Mouse (Mus musculus) forebrain, embryonic 15.5 days (tissue): ENCODE measurements at regions not wholly inside any gene's neighbourhood (a gene's known extent, or its start where the extent isn't known, plus 50 kb on each side); places are given as distances from the start of the nearest gene placed in this dataset.
A peak's percentile ranks its signal among the peaks of the same experiment; 100 is the strongest.

Experiments used
- ATAC-seq: fragments of 200-750 bp; cut with Nextera tagmentation; replicated peaks from 2 replicates; pipeline ENCODE4 v1.8.0; 2017; ENCODE audit warnings: mild to moderate bottlenecking, moderate TSS enrichment, moderate library complexity
- H3K27ac ChIP-seq: fragments of 300-500 bp; sonication (generic); replicated peaks from 2 replicates; pipeline ENCODE4 v1.5.1; 2015; ENCODE audit warnings: mild to moderate bottlenecking, inconsistent platforms
- H3K27me3 ChIP-seq: fragments of 300-500 bp; sonication (generic); 2 replicates; pipeline ENCODE4 v1.6.1; 2015; ENCODE audit warnings: inconsistent platforms
- H3K36me3 ChIP-seq: fragments of 300-500 bp; sonication (generic); 2 replicates; pipeline ENCODE4 v1.6.1; 2015; ENCODE audit warnings: mild to moderate bottlenecking, inconsistent platforms
- H3K4me1 ChIP-seq: fragments of 300-500 bp; sonication (generic); 2 replicates; pipeline ENCODE4 v1.6.1; 2015; ENCODE audit warnings: inconsistent platforms
- H3K4me2 ChIP-seq: fragments of 300-500 bp; sonication (generic); replicated peaks from 2 replicates; pipeline ENCODE4 v1.6.1; 2015; ENCODE audit warnings: mild to moderate bottlenecking, inconsistent platforms
- H3K4me3 ChIP-seq: fragments of 300-500 bp; sonication (generic); 2 replicates; pipeline ENCODE4 v1.5.1; 2015; ENCODE audit warnings: mild to moderate bottlenecking, inconsistent platforms
- H3K9ac ChIP-seq: fragments of 300-500 bp; sonication (generic); replicated peaks from 2 replicates; pipeline ENCODE4 v1.6.1; 2015; ENCODE audit warnings: mild to moderate bottlenecking, inconsistent platforms
- H3K9me3 ChIP-seq: fragments of 300-500 bp; sonication (generic); 2 replicates; pipeline ENCODE4 v1.6.1; 2016; ENCODE audit warnings: inconsistent platforms
- WGBS: fragments of 180-500 bp; shearing (Covaris S2); methylation state at CpG from one replicate; pipeline ENCODE4 v1.1.7; 2015; ENCODE audit warnings: mixed read lengths; 5-methylcytosine and 5-hydroxymethylcytosine counted together

GRCm38 (mm10) chr11:64667521-64667920 is 231.1 kb upstream of the F930015N05Rik start:
- peaks cover 17% of the 10 kb centered on the region for H3K4me1 ChIP-seq
- no peaks in the 10 kb centered on the region for H3K9me3 ChIP-seq
- H3K4me3 ChIP-seq, result no peak overlapping the region
- WGBS, result 49% methylated on average over 7 of the region's 7 CpGs
- ATAC-seq, result no peak
- H3K27ac ChIP-seq, result no peak overlapping the region
- H3K27me3 ChIP-seq, result no peaks in the 10 kb centered on the region
- no peak overlapping the region for H3K4me2 ChIP-seq
- no peak overlapping the region for H3K9ac ChIP-seq
- no peaks in the 10 kb centered on the region for H3K36me3 ChIP-seq

GRCm38 (mm10) chr11:64671898-64672297 is 235.4 kb upstream of the F930015N05Rik start:
- H3K27ac ChIP-seq, result no peak overlapping the region
- peaks cover 10% of the 10 kb centered on the region for H3K4me1 ChIP-seq
- H3K4me2 ChIP-seq, result no peak overlapping the region
- no peaks in the 10 kb centered on the region for H3K36me3 ChIP-seq
- H3K27me3 ChIP-seq, result no peaks in the 10 kb centered on the region
- no peak overlapping the region for H3K4me3 ChIP-seq
- WGBS, result 21% methylated on average over 3 of the region's 3 CpGs
- no peaks in the 10 kb centered on the region; the same call in 1 of the 2 replicates for H3K9me3 ChIP-seq
- H3K9ac ChIP-seq, result no peak overlapping the region
- peak; percentile 71 for ATAC-seq

- Histone ChIP-seq H3K4me1 (peaks cover 10% of the 10 kb centered on the region), H3K9me3 (no peaks in the 10 kb centered on the region; the same call in 1 of the 2 replicates), H3K4me3 (no peak overlapping the region), H3K27me3 (no peaks in the 10 kb centered on the region), H3K36me3 (no peaks in the 10 kb centered on the region), H3K9ac (no peak overlapping the region), H3K27ac (no peak overlapping the region), H3K4me2 (no peak overlapping the region)
- ATAC-seq, result no peak
- 30% methylated on average over 4 of the region's 4 CpGs for WGBS
These were observed 237.1 kb upstream of the F930015N05Rik start for GRCm38 (mm10) chr11:64673546-64673945.

- H3K4me2 ChIP-seq, result no peak overlapping the region
- WGBS, result 91% methylated on average over 1 of the region's 1 CpGs
- H3K9ac ChIP-seq, result no peak overlapping the region
- H3K4me3 ChIP-seq, result no peak overlapping the region
- H3K27me3 ChIP-seq, result no peaks in the 10 kb centered on the region
- H3K4me1 ChIP-seq, result no peaks in the 10 kb centered on the region
- no peaks in the 10 kb centered on the region for H3K9me3 ChIP-seq
- no peak for ATAC-seq
- no peaks in the 10 kb centered on the region for H3K36me3 ChIP-seq
- H3K27ac ChIP-seq, result no peak overlapping the region
These were observed 267.3 kb upstream of the F930015N05Rik start for GRCm38 (mm10) chr11:64703776-64704175.

GRCm38 (mm10) chr11:64711801-64712200 is 267.0 kb upstream of the Elac2 start:
- WGBS, result 73% methylated on average over 2 of the region's 2 CpGs

GRCm38 (mm10) chr11:64715182-64715581 is 263.7 kb upstream of the Elac2 start:
- no peaks in the 10 kb centered on the region for H3K36me3 ChIP-seq
- peaks cover 6% of the 10 kb centered on the region; the same call in 1 of the 2 replicates for H3K27me3 ChIP-seq
- ATAC-seq, result peak; percentile 38; the same call in 1 of the 2 replicates
- H3K27ac ChIP-seq, result no peak overlapping the region
- no peaks in the 10 kb centered on the region for H3K4me1 ChIP-seq
- no peaks in the 10 kb centered on the region for H3K9me3 ChIP-seq
- H3K9ac ChIP-seq, result no peak overlapping the region
- no peak overlapping the region for H3K4me2 ChIP-seq
- H3K4me3 ChIP-seq, result no peak overlapping the region
- 20% methylated on average over 1 of the region's 1 CpGs for WGBS

More at GRCm38 (mm10) chr11:64711801-64712200, 267.0 kb upstream of the Elac2 start:
- H3K36me3 ChIP-seq, result no peaks in the 10 kb centered on the region
- no peaks in the 10 kb centered on the region for H3K9me3 ChIP-seq
- H3K4me2 ChIP-seq, result no peak overlapping the region
- no peak overlapping the region for H3K27ac ChIP-seq
- no peaks in the 10 kb centered on the region for H3K27me3 ChIP-seq
- H3K9ac ChIP-seq, result no peak overlapping the region
- no peak for ATAC-seq
- no peak overlapping the region for H3K4me3 ChIP-seq
- H3K4me1 ChIP-seq, result no peaks in the 10 kb centered on the region

GRCm38 (mm10) chr11:64718316-64719085 is 260.3 kb upstream of the Elac2 start:
- H3K4me3 ChIP-seq, result no peak overlapping the region
- H3K4me1 ChIP-seq, result no peaks in the 10 kb centered on the region
- ATAC-seq, result 0 out of 2 replicates have a peak, but pooled peaks have one; percentile 57
- no peaks in the 10 kb centered on the region for H3K9me3 ChIP-seq
- H3K4me2 ChIP-seq, result no peak overlapping the region
- WGBS, result 28% methylated on average over 5 of the region's 5 CpGs
- H3K9ac ChIP-seq, result no peak overlapping the region
- H3K27me3 ChIP-seq, result peaks cover 6% of the 10 kb centered on the region; the same call in 1 of the 2 replicates
- no peak overlapping the region for H3K27ac ChIP-seq
- no peaks in the 10 kb centered on the region for H3K36me3 ChIP-seq

GRCm38 (mm10) chr11:64726249-64726648 is 252.6 kb upstream of the Elac2 start:
- Histone ChIP-seq H3K27me3 (no peaks in the 10 kb centered on the region), H3K9ac (no peak overlapping the region), H3K4me1 (no peaks in the 10 kb centered on the region), H3K4me3 (no peak overlapping the region), H3K4me2 (no peak overlapping the region), H3K27ac (no peak overlapping the region), H3K9me3 (no peaks in the 10 kb centered on the region), H3K36me3 (no peaks in the 10 kb centered on the region)
- ATAC-seq, result no peak
- 87% methylated on average over 5 of the region's 5 CpGs for WGBS

GRCm38 (mm10) chr11:64727841-64728421 is 250.9 kb upstream of the Elac2 start:
- no peak overlapping the region for H3K4me2 ChIP-seq
- H3K27me3 ChIP-seq, result no peaks in the 10 kb centered on the region
- H3K9ac ChIP-seq, result no peak overlapping the region
- no peaks in the 10 kb centered on the region for H3K9me3 ChIP-seq
- H3K4me1 ChIP-seq, result no peaks in the 10 kb centered on the region
- no peak overlapping the region for H3K4me3 ChIP-seq
- WGBS, result 83% methylated on average over 5 of the region's 5 CpGs
- no peak for ATAC-seq
- no peaks in the 10 kb centered on the region for H3K36me3 ChIP-seq
- H3K27ac ChIP-seq, result no peak overlapping the region

GRCm38 (mm10) chr11:64738948-64739347 is 239.9 kb upstream of the Elac2 start:
- ATAC-seq, result no peak
- no peak overlapping the region for H3K4me3 ChIP-seq
- H3K36me3 ChIP-seq, result no peaks in the 10 kb centered on the region
- WGBS, result 70% methylated on average over 7 of the region's 7 CpGs
- H3K9me3 ChIP-seq, result no peaks in the 10 kb centered on the region
- no peaks in the 10 kb centered on the region for H3K27me3 ChIP-seq
- no peak overlapping the region for H3K27ac ChIP-seq
- no peaks in the 10 kb centered on the region for H3K4me1 ChIP-seq
- H3K9ac ChIP-seq, result no peak overlapping the region
- H3K4me2 ChIP-seq, result no peak overlapping the region

GRCm38 (mm10) chr11:64743753-64744152 is 235.1 kb upstream of the Elac2 start:
- Histone ChIP-seq H3K36me3 (no peaks in the 10 kb centered on the region), H3K4me3 (no peak overlapping the region), H3K27me3 (no peaks in the 10 kb centered on the region), H3K4me1 (no peaks in the 10 kb centered on the region), H3K9me3 (no peaks in the 10 kb centered on the region), H3K4me2 (no peak overlapping the region), H3K9ac (no peak overlapping the region), H3K27ac (no peak overlapping the region)
- 61% methylated on average over 4 of the region's 4 CpGs for WGBS
- no peak for ATAC-seq

- no peak for ATAC-seq
- 89% methylated on average over 6 of the region's 6 CpGs for WGBS
- no peak overlapping the region for H3K27ac ChIP-seq
- no peaks in the 10 kb centered on the region for H3K9me3 ChIP-seq
- H3K36me3 ChIP-seq, result no peaks in the 10 kb centered on the region
- no peak overlapping the region for H3K9ac ChIP-seq
- no peak overlapping the region for H3K4me3 ChIP-seq
- H3K27me3 ChIP-seq, result no peaks in the 10 kb centered on the region
- H3K4me1 ChIP-seq, result no peaks in the 10 kb centered on the region
- H3K4me2 ChIP-seq, result no peak overlapping the region
These were observed 232.7 kb upstream of the Elac2 start for GRCm38 (mm10) chr11:64746146-64746545.
